Mouse (Mus musculus) lung, postnatal 10 days (tissue): ENCODE data around the gene Immt.
"Not testable (repeated sequence)": the region's sequence is repeated elsewhere in the genome, so short reads cannot be mapped to it uniquely, and the experiment has no call there.

ENCODE experiments used
- DNase-seq: peaks from one replicate; pipeline ENCODE4 v3.0.0; 2021

The Immt gene

GRCm38 (mm10) chr6:71830690-71831580, at the start of gene Immt:
TSS of gene Immt (plus strand) at chr6:71831331.
- DNase-seq, result peak; percentile 98

GRCm38 (mm10) chr6:71783165-71783564, 48.0 kb upstream of the Immt start:
- DNase-seq, result no peak

GRCm38 (mm10) chr6:71788348-71788747, 42.8 kb upstream of the Immt start:
- DNase-seq, result no peak

- no peak for DNase-seq
These were observed 39.4 kb upstream of the Immt start for GRCm38 (mm10) chr6:71791771-71792170.

DNA sequence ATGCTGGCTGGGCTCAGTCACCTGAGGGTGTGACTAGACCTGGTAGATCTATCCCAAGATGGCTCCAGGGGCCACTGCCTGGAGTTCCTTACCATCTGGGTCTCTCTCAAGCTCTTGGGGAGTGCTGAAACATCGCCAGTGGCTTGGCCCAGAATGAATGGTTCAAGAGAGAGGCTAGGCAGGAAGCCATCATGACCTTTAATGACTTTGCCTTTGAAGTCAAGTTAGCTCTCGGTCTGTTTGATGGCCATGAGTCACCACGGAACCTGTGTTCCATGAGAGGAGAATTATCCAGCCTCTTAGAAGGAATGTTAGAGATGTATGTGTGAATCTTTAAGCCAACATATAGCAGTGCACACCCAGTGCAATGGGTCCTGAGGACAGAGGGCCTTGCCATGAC, 31.7 kb upstream of the Immt start:
- DNase-seq, result no peak

GRCm38 (mm10) chr6:71801011-71801713, 30.0 kb upstream of the Immt start:
- DNase-seq, result no peak

- no peak for DNase-seq
These were observed 29.4 kb upstream of the Immt start for GRCm38 (mm10) chr6:71801714-71802094.

DNA sequence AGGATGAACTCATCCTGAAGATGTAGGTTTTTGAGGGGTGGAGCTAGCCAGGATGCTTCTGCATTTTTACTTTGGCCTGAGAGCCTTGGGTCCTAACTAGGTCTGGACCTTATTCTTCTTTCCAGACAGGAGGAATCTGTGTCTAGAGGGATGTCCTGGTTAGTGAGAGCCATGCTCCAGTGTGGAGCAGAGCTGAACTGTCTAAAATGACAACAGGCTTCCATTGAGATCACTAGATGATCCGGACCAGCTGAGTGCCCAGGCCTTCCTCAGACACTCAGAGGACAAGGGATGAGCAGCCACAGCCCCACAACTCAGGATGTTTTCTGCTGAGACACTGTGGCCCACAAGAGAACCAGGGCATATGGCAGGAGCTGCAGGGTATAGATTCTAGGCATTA, 27.5 kb upstream of the Immt start:
- no peak for DNase-seq

DNA sequence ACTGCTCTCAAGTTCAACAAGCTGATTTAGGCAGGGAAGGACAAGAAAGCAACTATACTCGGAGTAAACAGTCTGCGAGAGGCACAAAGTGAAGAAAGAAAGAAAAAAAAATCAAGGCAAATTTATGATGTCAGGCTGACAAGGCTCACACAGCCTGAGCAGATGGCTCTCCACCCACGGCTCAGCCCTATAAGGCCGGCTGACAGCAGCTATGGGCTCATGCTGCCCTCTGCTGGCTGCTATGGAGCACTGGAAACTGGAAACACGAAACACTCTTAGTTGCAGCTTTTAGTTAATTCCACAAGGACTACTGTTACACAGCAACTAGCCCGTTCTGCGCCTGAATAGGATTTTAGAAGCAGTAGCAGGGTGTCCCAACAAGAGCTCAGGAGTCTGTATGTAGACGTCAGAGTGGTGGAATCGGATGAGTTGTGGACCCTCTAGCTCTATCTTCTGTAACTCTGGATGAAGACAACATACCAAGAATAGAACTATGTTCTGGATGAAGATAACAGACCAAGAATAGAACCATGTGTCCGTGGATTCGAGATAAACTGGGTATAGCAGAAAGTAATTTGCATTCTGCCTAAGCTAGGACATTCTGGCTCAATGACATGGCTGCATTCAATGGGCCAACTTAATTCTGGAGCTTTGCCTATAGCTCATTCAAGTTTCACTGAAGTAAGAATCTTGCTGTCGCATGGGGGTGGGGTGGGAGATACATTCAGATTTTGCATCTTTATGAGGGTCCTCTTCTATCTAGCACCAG, 26.9 kb upstream of the Immt start:
- peak; percentile 71 for DNase-seq

- no peak for DNase-seq
These were observed 24.4 kb upstream of the Immt start for GRCm38 (mm10) chr6:71806713-71807112.

DNA sequence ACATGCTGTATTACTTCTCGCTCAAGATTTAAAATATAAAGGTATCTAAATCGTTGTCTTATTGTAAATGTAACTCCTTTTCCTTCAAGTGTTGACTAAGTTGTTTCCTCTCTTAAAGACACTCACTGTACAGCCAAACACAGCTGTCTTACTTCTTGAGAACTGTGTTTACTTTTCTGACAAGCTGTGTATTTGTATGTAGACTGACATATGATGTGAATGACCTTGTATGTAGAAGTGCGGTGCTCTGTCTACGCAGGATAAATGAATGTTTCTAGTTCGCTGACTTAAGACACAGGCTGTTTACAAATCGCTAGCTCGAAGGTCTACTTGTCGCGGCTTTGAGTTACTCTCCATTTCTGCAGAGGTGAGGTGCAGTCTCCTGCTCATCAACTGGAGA, 21.2 kb upstream of the Immt start:
- DNase-seq, result no peak

DNA sequence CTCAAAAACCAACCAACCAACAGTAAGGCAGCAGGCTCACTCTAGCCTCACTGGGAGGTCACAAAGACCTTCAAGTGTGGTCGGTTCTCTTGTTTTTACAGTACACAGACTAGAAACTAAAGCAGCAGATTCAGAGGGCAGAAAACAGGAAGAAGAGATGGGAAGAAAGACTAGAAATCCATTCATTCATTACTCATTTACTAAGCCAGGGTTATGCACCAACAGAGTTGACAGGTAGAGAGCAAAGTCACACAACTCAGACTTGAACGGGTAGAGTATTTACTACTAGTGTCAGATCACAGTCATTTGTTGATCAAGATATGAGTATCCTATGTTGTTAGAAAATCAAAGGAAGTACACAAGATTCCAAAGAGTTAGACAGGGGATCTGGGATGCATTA, 18.3 kb upstream of the Immt start:
- no peak for DNase-seq

DNA sequence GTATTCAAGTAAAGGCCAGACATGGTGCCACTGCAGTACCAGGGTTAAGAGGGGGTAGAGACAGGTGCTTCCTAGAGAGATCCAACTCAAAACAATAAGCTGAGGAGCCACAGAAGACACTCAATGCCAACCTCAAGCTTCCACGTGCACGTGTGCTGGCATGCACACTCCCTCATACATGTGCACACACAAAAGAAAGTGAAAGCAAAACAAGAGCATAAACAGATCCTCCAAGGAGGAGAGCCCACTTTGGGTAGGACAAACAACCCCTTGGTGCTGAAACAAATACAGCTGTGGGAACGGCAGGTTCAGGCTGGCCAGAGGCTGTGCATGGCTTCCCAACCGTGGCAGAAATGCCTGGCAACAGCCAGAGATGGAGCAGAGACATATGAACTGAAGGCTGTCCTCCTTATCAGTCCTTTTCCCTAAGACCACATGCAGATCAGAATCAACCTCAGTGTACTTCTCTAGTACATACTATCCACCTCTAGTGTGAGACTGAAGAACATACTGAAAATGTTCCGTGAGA, 11.3 kb upstream of the Immt start:
- no peak for DNase-seq

- DNase-seq, result no peak
These were observed 8.0 kb upstream of the Immt start for GRCm38 (mm10) chr6:71823085-71823484.

- peak; percentile 94 for DNase-seq
These were observed 7.6 kb upstream of the Immt start for GRCm38 (mm10) chr6:71823488-71823887.

- no peak for DNase-seq
These were observed 7.2 kb upstream of the Immt start for GRCm38 (mm10) chr6:71823961-71824360.

- no peak for DNase-seq
These were observed 4.3 kb upstream of the Immt start, which contains the start of gene Mrpl35 for GRCm38 (mm10) chr6:71826869-71827268. TSS of gene Mrpl35 (minus strand) at chr6:71826969.

DNA sequence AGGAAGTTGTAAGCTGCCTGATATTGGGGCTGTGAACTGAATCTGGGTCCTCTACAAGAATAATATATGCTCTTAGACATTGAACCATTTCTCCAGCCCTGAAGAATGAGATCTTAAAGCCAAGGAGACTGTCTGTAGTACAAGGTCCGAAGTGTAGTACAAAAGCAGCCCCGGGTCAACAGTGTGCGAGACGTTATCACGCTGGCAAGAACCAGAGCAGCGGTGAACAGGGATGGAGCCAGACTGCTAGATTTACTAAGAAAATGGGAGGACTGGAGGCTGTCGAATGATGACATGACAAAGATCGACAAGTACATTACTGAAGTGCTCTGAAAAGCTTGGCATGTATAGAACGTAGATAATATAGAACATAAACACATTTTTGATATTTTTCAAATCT, 1.4 kb upstream of the Immt start:
- DNase-seq, result no peak

DNA sequence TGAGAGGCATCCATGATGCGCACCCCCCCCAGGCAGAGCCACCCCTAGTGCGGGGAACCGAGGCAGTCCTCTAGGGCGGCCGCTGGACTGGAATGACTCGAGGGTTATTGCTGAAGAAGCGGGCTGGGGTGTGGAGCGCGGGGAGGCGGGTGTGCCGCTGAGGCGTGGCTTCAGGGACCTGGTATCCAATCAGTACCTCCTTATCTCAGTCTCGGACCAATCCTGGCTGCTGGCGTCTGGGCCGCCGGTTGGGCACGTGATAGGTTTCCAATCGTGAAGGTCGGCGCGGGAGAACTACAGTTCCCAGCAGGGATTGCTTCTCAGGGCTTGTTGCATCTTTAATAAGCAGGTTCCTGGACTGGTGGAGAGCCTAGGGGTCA, 440 bp downstream of the Immt start:
- DNase-seq, result peak; percentile 98

- no peak for DNase-seq
These were observed 5.7 kb downstream of the Immt start for GRCm38 (mm10) chr6:71836811-71837210.

DNA sequence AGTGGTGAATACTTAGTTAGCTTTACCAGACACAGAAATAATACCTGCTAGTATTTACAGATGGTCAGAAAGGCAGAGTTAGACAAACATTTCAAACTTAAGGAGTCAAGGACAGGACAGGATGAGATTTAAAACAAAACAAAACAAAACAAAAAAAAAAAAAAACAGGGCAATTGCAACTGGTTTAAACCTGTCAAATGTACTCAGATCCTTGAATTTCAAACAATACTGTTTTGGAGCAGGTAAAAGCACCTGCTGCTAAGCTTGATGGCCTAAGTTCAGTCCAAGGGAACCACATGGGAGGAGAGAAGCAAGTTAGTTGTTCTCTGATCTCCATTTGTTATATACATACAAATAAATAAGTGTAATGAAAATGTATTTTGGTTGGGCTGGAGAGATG, 8.7 kb downstream of the Immt start:
- no peak for DNase-seq

DNA sequence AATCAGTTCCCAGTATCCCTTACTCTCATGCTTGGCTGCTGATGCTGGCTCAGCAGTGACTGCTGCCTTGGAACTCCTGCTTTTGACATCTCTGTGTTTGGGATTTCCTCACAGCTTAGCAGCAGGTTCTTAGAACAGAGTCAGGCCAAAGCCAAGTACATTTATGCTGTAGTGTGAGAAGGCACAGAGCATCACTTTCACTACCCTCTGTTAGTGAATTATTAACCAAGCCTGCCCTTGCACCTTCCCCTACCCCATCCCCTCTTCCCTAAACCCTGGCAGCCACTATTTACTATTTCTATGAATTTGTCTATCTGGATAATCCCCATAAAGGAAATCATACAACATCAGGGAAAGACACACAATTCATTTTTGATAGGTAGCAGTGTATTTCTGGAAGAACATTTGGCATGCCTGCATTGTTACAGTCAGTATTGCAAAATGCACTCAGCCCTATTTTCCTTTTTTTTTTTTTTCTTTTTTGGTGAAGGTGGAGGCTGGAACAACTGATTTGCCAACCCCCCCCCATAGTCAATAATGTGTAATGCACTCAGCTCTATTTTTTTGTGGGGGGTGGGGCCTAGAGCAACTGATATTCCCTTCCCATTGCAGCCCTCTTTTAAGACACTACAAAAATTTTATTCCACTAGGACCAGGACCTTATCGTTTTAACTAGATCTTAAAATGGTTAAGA, 9.6 kb downstream of the Immt start:
- no peak for DNase-seq

- DNase-seq, result not testable (repeated sequence)
These were observed 15.8 kb downstream of the Immt start for GRCm38 (mm10) chr6:71846906-71847305.
